Mouse (Mus musculus) heart, postnatal 0 days (tissue): ENCODE measurements around the gene Foxb1. TPM values are rescaled to one million over a fixed set of nuclear protein-coding genes. Genes with fewer than 3 reads are reported as not detected.

Experiments
- ATAC-seq: fragments of 200-750 bp; cut with Nextera tagmentation; 2 replicates; pipeline ENCODE4 v1.8.0; 2017; ENCODE audit warnings: low read depth, moderate number of reproducible peaks, moderate library complexity; ENCODE audit not compliant: insufficient read depth
- DNase-seq: peaks from one replicate; pipeline ENCODE4 v3.0.0-alpha.2; 2016; ENCODE audit warnings: low spot score
- H3K27ac ChIP-seq: fragments of 300-500 bp; sonication (generic); 2 replicates; pipeline ENCODE4 v1.5.1; 2014; ENCODE audit warnings: low read depth, mild to moderate bottlenecking
- H3K27me3 ChIP-seq: fragments of 300-500 bp; sonication (generic); 2 replicates; pipeline ENCODE4 v1.6.1; 2014; ENCODE audit warnings: low read length, mixed read lengths; ENCODE audit not compliant: control insufficient read depth, insufficient read depth
- H3K36me3 ChIP-seq: fragments of 300-500 bp; sonication (generic); replicated peaks from 2 replicates; pipeline ENCODE4 v1.6.1; 2014; ENCODE audit warnings: low read length, mixed read lengths; ENCODE audit not compliant: control insufficient read depth, insufficient read depth
- H3K4me1 ChIP-seq: fragments of 300-500 bp; sonication (generic); 2 replicates; pipeline ENCODE4 v1.6.1; 2014; ENCODE audit warnings: antibody characterized with exemption; ENCODE audit not compliant: control insufficient read depth, insufficient read depth
- H3K4me2 ChIP-seq: fragments of 300-500 bp; sonication (generic); 2 replicates; pipeline ENCODE4 v1.6.1; 2014; ENCODE audit warnings: low read depth, mild to moderate bottlenecking, low read length, moderate library complexity
- H3K4me3 ChIP-seq: fragments of 300-500 bp; sonication (generic); 2 replicates; pipeline ENCODE4 v1.5.1; 2014; ENCODE audit warnings: low read depth, low read length
- H3K9ac ChIP-seq: fragments of 300-500 bp; sonication (generic); replicated peaks from 2 replicates; pipeline ENCODE4 v1.6.1; 2014; ENCODE audit warnings: low read depth, low read length, mixed read lengths
- H3K9me3 ChIP-seq: fragments of 300-500 bp; sonication (generic); replicated peaks from 2 replicates; pipeline ENCODE4 v1.6.1; 2016; ENCODE audit warnings: low read length; ENCODE audit not compliant: control insufficient read depth
- CTCF ChIP-seq: IDR thresholded peaks from 2 replicates; pipeline ENCODE4 v1.5.1; 2016; ENCODE audit warnings: antibody characterized with exemption, control low read depth, low read depth
- EP300 ChIP-seq: IDR thresholded peaks from 2 replicates; pipeline ENCODE4 v1.6.1; 2016; ENCODE audit warnings: antibody characterized with exemption, low read depth
- WGBS: fragments of 180-500 bp; shearing (Covaris S2); extraction: QIAGEN DNeasy Blood & Tissue Kit; methylation state at CpG from one replicate; pipeline ENCODE4 v1.1.7; 2014; 5-methylcytosine and 5-hydroxymethylcytosine counted together
- polyA plus RNA-seq: library from polyadenylated mRNA; unstranded; fragments of >200 nt; fragmentation: Nextera tagmentation; extraction: Ambion mirVana; gene quantifications from 2 replicates; pipeline ENCODE4 v1.2.1, GENCODE M21; 2015
- total RNA-seq: library from RNA; depleted of rRNA; stranded (reverse); fragments of >200 nt; gene quantifications from 2 replicates; pipeline ENCODE4 v1.2.3, GENCODE M21; 2014; ENCODE audit warnings: low replicate concordance

Foxb1 gene
- total and polyA plus RNA-seq, 2 experiments from 2014 or later = not detected

DNA sequence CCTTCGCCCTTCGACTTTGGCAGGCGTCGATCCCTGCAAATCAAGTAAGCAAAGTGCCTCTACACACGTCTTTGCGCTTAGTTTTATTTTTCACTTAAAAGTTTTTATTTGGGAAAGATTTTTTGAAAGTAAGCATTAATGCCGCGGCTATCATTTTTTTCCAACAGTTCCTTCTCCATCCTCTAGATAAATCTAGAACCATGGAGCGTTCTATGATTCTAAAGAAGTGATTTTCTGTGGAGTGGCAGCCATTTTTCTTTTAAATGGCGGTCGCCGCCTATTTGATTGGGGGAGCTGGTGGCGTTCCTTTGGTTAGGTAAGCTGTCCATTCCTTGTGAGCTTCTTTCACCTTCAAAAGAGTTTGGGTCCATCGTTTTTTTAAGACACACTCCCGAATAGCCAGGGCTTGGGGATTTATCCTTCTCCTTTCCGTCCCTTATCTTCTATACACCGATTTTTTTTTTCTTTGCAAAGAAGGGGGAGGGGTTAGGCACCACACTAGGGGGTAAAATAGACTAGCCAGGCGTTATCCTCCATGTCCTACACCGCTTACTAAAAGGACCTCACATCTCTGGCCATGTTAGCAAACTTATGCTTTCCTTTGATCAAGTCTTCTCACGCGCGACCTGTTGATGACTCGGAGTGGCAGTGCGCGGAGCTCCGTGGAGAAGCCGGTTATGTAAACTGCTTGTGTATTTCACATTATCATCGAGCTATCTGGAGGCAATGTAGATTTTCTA lies 7.6 kb upstream of the Foxb1 start:
- DNase-seq (no peak), ATAC-seq (no peak)
- WGBS = 3% methylated on average over 28 of the region's 28 CpGs
- H3K36me3 ChIP-seq = no peaks in the 10 kb centered on the region
- no peak overlapping the region for H3K4me3 ChIP-seq
- H3K27ac ChIP-seq = no peak overlapping the region
- H3K27me3 ChIP-seq = peaks cover 99% of the 10 kb centered on the region
- TF ChIP-seq EP300 = no peak
- no peak for TF ChIP-seq CTCF
- no peaks in the 10 kb centered on the region for H3K4me1 ChIP-seq
- H3K9me3 ChIP-seq = no peaks in the 10 kb centered on the region
- H3K9ac ChIP-seq = no peak overlapping the region
- H3K4me2 ChIP-seq = no peak overlapping the region

DNA sequence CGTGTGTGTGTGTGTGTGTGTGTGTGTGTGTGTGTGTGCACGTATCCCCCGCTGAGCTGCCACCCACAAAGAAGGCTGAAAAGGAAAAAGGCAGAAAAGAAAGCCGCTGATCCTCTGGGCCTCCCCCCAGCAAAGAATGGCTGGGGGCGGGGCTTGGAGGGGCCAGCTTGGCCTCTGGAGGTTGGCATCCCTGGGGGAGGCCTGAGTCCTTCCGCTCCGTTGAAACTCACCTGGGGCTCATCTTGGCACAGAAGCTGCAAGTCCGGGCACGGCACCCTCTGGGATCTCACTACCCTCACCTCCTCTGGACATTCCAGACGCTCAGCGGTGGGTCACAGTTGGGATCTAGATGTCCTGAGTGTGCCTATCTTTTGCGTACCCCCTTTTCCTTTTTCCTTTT lies 6.7 kb upstream of the Foxb1 start:
- Histone ChIP-seq H3K27me3 (peaks cover 99% of the 10 kb centered on the region), H3K36me3 (no peaks in the 10 kb centered on the region), H3K4me2 (no peak overlapping the region), H3K27ac (no peak overlapping the region), H3K4me3 (no peak overlapping the region), H3K4me1 (no peaks in the 10 kb centered on the region), H3K9me3 (no peaks in the 10 kb centered on the region), H3K9ac (no peak overlapping the region)
- ATAC-seq (no peak), DNase-seq (no peak)
- no peak for TF ChIP-seq CTCF
- TF ChIP-seq EP300 = no peak
- WGBS = 3% methylated on average over 9 of the region's 12 CpGs

DNA sequence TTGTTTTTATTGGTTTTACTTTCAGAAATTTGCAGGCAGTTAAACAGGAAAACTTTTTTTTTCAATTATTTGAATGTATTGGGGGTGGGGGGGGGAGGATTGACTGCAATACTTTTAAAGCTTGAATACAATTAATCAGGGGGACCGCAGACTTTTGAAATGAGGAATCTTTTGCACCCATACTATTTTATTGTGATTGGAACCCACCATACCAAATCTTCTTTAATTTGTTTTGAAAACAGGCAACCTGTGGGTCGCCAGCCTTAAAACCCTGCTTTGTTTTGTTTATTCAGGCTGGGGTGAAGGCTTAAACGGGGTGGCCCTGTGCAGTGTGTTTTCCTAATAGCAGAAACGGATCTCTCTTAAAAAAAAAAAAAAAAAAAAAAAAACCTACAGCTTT lies 6.2 kb upstream of the Foxb1 start:
- no peaks in the 10 kb centered on the region for H3K4me1 ChIP-seq
- DNase-seq = no peak
- no peak overlapping the region for H3K4me3 ChIP-seq
- no peak for ATAC-seq
- H3K36me3 ChIP-seq = no peaks in the 10 kb centered on the region
- H3K4me2 ChIP-seq = no peak overlapping the region
- no peak overlapping the region for H3K9ac ChIP-seq
- WGBS = 0% methylated on average over 4 of the region's 4 CpGs
- peaks cover 99% of the 10 kb centered on the region for H3K27me3 ChIP-seq
- H3K9me3 ChIP-seq = no peaks in the 10 kb centered on the region
- H3K27ac ChIP-seq = no peak overlapping the region
- no peak for TF ChIP-seq EP300
- no peak for TF ChIP-seq CTCF

DNA sequence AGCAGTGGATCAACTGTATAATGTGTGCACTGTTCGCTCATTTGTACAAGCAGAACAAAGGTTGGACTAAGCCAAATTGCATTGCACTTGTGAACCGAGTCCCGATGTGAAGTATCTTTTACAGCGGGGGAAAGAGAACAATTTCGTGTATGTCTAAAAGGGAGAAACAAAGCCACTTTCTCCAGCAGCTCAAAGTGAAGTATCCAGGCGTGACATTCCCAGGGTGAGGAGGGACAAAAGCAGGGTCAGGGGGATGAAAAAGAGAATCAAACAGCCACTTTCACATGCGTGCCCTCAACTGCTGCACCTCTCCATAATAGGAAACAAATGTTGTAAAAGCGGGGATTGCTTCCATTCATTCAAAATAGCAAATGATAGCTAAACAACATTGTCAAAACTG lies 5.6 kb upstream of the Foxb1 start:
- 4% methylated on average over 8 of the region's 8 CpGs for WGBS
- no peaks in the 10 kb centered on the region for H3K9me3 ChIP-seq
- no peaks in the 10 kb centered on the region for H3K36me3 ChIP-seq
- DNase-seq (no peak), ATAC-seq (no peak)
- H3K4me3 ChIP-seq = no peak overlapping the region
- TF ChIP-seq EP300 = no peak
- no peak for TF ChIP-seq CTCF
- H3K4me2 ChIP-seq = no peak overlapping the region
- H3K27ac ChIP-seq = no peak overlapping the region
- no peaks in the 10 kb centered on the region for H3K4me1 ChIP-seq
- peaks cover 99% of the 10 kb centered on the region for H3K27me3 ChIP-seq
- no peak overlapping the region for H3K9ac ChIP-seq

DNA sequence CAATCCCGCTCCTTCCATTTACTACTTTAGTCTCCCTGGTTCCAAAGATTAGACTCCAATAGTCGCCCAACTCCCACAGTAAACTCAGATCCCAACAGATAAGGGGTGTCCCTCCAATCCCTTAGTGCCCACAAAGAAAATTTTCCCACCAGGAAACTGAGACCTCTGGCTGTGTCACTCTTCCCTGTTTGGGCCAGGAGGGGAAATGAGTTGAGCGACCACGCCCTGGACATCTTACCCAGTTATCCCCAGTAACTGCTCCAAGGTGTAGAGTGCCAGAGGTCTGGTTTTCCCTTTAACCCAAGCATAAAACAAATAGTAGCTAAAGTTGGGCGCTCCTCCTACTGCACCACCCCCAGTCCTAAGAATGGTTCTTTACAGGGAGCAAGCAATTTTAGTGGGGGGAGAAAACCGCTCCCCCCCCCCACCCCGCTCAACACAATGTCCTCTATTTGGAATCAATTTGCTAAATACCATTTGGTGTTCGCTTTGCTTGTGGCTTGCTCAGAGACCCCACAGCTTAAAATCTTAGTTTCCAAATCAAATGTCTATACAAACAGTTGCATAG lies 4.8 kb upstream of the Foxb1 start:
- WGBS = 2% methylated on average over 8 of the region's 8 CpGs

More for the DNA sequence above, 4.8 kb upstream of the Foxb1 start:
- Histone ChIP-seq H3K36me3 (no peaks in the 10 kb centered on the region), H3K9ac (no peak overlapping the region), H3K4me2 (no peak overlapping the region), H3K27me3 (peaks cover 99% of the 10 kb centered on the region), H3K9me3 (no peaks in the 10 kb centered on the region), H3K4me3 (no peak overlapping the region), H3K27ac (no peak overlapping the region), H3K4me1 (no peaks in the 10 kb centered on the region)
- no peak for DNase-seq
- no peak for ATAC-seq
- TF ChIP-seq CTCF = no peak
- no peak for TF ChIP-seq EP300
